Mouse (Mus musculus): ENCODE measurements at regions not wholly inside any gene's neighbourhood (a gene's known extent, or its start where the extent isn't known, plus 50 kb on each side); places are given as distances from the start of the nearest gene placed in this dataset.

DNA sequence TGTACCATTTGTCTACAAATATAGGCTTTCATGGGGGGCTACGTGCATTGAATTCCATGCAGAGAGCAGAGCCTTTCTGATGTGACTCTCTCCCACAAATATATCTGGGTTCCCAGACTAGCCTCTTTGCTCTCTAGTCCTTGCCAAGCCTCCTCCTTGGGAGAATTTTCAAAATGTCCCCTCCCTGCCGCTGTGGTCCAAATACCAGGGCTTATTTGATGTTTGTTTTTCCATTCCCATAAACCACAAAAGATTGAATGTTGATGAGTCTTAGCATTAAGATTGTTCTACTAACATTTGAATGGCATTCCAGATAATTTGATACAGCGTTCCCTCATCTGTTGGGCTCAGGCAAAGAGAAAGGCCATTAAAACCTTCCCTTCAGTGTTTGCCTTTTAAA is 360.4 kb upstream of the Slc35b3 start:
- TF ChIP-seq CTCF (conservative IDR thresholded peaks at IDR 0.05; ENCODE audit: low read length) (no peak), NANOG (IDR thresholded peaks at IDR 0.05; ENCODE audit: borderline replicate concordance, low read length) (no peak)

Measured in E14TG2a.4 (cell line).